Mouse (Mus musculus) ES-E14 (cell line): ENCODE data around the gene Simc1.

Experiments used
- HCFC1 ChIP-seq: IDR thresholded peaks from 2 replicates; pipeline ENCODE4 v1.6.1; 2012; ENCODE audit warnings: low read length, inconsistent platforms, borderline replicate concordance; ENCODE audit not compliant: insufficient read depth
- ZC3H11A ChIP-seq: IDR thresholded peaks from 2 replicates; pipeline ENCODE4 v1.6.1; 2012; ENCODE audit warnings: low read depth, mild to moderate bottlenecking, inconsistent platforms, low read length, borderline replicate concordance
- ZNF384 ChIP-seq: IDR thresholded peaks from 2 replicates; pipeline ENCODE4 v1.6.1; 2012; ENCODE audit warnings: low read depth, low read length, inconsistent platforms

GRCm38 (mm10) chr13:54468098-54469011 is 35.2 kb upstream of the Simc1 start, which contains the start of gene Thoc3:
- TF ChIP-seq ZC3H11A: no peak
- TF ChIP-seq ZNF384: no peak
- TF ChIP-seq HCFC1: peak; percentile 95
